Comparison of ENCODE assay signal across 9 mouse cellular contexts in the genomic region with DNA sequence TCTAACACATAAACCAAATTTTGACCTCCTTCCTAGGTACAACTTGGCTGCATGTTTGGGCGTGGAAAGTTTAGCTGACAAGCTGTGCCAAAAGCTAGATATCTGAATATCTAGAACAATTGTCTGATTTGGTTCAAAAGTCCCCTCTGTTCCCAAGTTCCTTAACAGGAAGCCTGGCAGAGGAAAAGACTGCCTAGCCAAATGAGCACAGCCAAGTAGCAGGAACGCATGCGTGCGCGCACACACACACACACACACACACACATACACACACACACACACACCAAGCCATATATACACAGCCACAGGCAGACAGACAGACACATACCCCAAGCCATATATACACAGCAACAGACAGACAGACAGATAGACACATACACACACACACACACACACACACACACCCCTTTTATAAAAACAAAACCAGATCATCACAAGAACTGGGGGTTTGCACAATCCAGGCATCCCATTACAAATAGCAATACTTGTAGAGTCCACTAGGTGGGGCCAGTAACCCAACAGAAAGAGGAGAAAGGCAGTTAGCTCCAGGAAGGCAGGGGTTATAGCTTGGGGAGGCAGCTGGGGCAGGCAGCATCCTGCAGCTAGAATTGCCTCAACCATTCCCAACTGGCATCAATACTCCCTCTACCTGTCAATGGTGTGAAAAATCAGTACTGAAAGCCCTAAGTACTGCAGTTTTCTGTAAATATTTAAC.
DNase-seq lines count a peak whose midpoint lies in the region; ATAC-seq and TF ChIP-seq lines count a peak whose summit lies in the region.
"Had no signal": no experiment of that assay in that cellular context is flagged by ENCODE, and none has a peak within 500 bp of the region (broad histone marks: within the 10 kb centered on the region; RNA-seq: fewer than 3 reads in every experiment).

No protein-coding gene starts in this region.

- peak; percentile 81 for DNase-seq in kidney, adult 2 months
- DNase-seq in ES-CJ7 (ENCODE audit: low read depth, low spot score), result peak; percentile 57
- peak; percentile 76 for DNase-seq in cerebellum, adult 9-10 months
- peak; percentile 70 to 76 for DNase-seq in layer of hippocampus, postnatal 10 days (ENCODE audit: low spot score in 2 of 2)
- peak; percentile 87 for DNase-seq in midbrain, embryonic 14.5 days
- DNase-seq in thymus, postnatal 25 days, result peak; percentile 67

- TF ChIP-seq CTCF in kidney, adult 2 months (conservative IDR thresholded peaks at IDR 0.05; ENCODE audit: insufficient read depth, insufficient read length, low read depth, low read length), result peak; percentile 58

- no peaks in the 10 kb centered on the region for H3K27me3 ChIP-seq in kidney, adult 2 months (replicated peaks; ENCODE audit: control insufficient read depth, insufficient read depth, low read length)
- no peaks in the 10 kb centered on the region for H3K27me3 ChIP-seq in kidney, embryonic 14.5 days (ENCODE audit: control insufficient read depth, insufficient read depth, low read length)
- H3K27me3 ChIP-seq in heart, embryonic 15.5 days, result no peaks in the 10 kb centered on the region
- H3K27me3 ChIP-seq in midbrain, embryonic 14.5 days (ENCODE audit: control insufficient read depth, insufficient read depth, low read length), result no peaks in the 10 kb centered on the region
- H3K27me3 ChIP-seq: embryonic facial prominence, embryonic 15.5 days had no signal

- ATAC-seq in kidney, embryonic 14.5 days (ENCODE audit: low FRiP score, low TSS enrichment), result no peak
- ATAC-seq in heart, embryonic 15.5 days (replicated peaks; ENCODE audit: insufficient number of reproducible peaks, insufficient read depth, low FRiP score, low read depth), result 0 out of 2 replicates have a peak, but pooled peaks have one; percentile 33
- no peak for ATAC-seq in midbrain, embryonic 14.5 days (ENCODE audit: low FRiP score, low TSS enrichment)

- no peak overlapping the region for H3K4me3 ChIP-seq in kidney, adult 2 months (ENCODE audit: insufficient read depth, low read depth, low read length)
- no peak overlapping the region for H3K4me3 ChIP-seq in kidney, embryonic 14.5 days (ENCODE audit: low read length)
- H3K4me3 ChIP-seq in heart, embryonic 15.5 days, result no peak overlapping the region
- H3K4me3 ChIP-seq in midbrain, embryonic 14.5 days (replicated peaks; ENCODE audit: low read depth, low read length), result no peak overlapping the region
- H3K4me3 ChIP-seq: embryonic facial prominence, embryonic 15.5 days had no signal

- H3K4me2 ChIP-seq in kidney, embryonic 14.5 days (replicated peaks; ENCODE audit: low read depth, low read length), result no peak overlapping the region
- no peak overlapping the region for H3K4me2 ChIP-seq in heart, embryonic 15.5 days
- H3K4me2 ChIP-seq in midbrain, embryonic 14.5 days (ENCODE audit: low read length), result no peak overlapping the region
- H3K4me2 ChIP-seq: embryonic facial prominence, embryonic 15.5 days had no signal

- TF ChIP-seq POLR2A in kidney, adult 2 months (IDR thresholded peaks at IDR 0.05; ENCODE audit: low read depth, low read length), result no peak

- H3K36me3 ChIP-seq in kidney, adult 2 months (ENCODE audit: control insufficient read depth, insufficient read depth, low read length), result no peaks in the 10 kb centered on the region
- H3K36me3 ChIP-seq in kidney, embryonic 14.5 days (ENCODE audit: control insufficient read depth, insufficient read depth, low read length), result peaks cover 18% of the 10 kb centered on the region; the same call in 1 of the 2 replicates
- no peaks in the 10 kb centered on the region for H3K36me3 ChIP-seq in heart, embryonic 15.5 days
- no peaks in the 10 kb centered on the region for H3K36me3 ChIP-seq in midbrain, embryonic 14.5 days (ENCODE audit: control insufficient read depth, insufficient read depth, low read length)
- H3K36me3 ChIP-seq: embryonic facial prominence, embryonic 15.5 days had no signal

- WGBS in kidney, adult 2 months, result 68% methylated on average over 5 of the region's 5 CpGs
- whole genome bisulfite sequencing in kidney, embryonic 14.5 days, result 93% methylated on average over 5 of the region's 5 CpGs
- WGBS in heart, embryonic 15.5 days, result 73% methylated on average over 5 of the region's 5 CpGs
- WGBS in midbrain, embryonic 14.5 days, result 86% methylated on average over 5 of the region's 5 CpGs

- H3K4me1 ChIP-seq in kidney, adult 2 months (ENCODE audit: control insufficient read depth, insufficient read depth, low read length), result 0 out of 2 replicates have a peak, but pooled peaks cover 2% of the 10 kb centered on the region
- 0 out of 2 replicates have a peak, but pooled peaks cover 11% of the 10 kb centered on the region for H3K4me1 ChIP-seq in kidney, embryonic 14.5 days (ENCODE audit: control insufficient read depth, insufficient read depth, low read length)
- peaks cover 35% of the 10 kb centered on the region for H3K4me1 ChIP-seq in heart, embryonic 15.5 days (replicated peaks)
- H3K4me1 ChIP-seq in midbrain, embryonic 14.5 days (ENCODE audit: control insufficient read depth, insufficient read depth, low read length), result peaks cover 35% of the 10 kb centered on the region

- no peaks in the 10 kb centered on the region for H3K9me3 ChIP-seq in kidney, embryonic 14.5 days (ENCODE audit: control insufficient read depth, low read length)
- H3K9me3 ChIP-seq in heart, embryonic 15.5 days (replicated peaks), result no peaks in the 10 kb centered on the region
- no peaks in the 10 kb centered on the region for H3K9me3 ChIP-seq in midbrain, embryonic 14.5 days (ENCODE audit: control insufficient read depth, low read length)
- H3K9me3 ChIP-seq: embryonic facial prominence, embryonic 15.5 days had no signal

- H3K27ac ChIP-seq in kidney, adult 2 months (ENCODE audit: insufficient read depth, low read depth, low read length), result peak overlapping the region; percentile 75
- no peak overlapping the region for H3K27ac ChIP-seq in kidney, embryonic 14.5 days (ENCODE audit: low read depth, low read length)
- no peak overlapping the region for H3K27ac ChIP-seq in heart, embryonic 15.5 days
- peak overlapping the region; percentile 89 for H3K27ac ChIP-seq in midbrain, embryonic 14.5 days (replicated peaks; ENCODE audit: low read depth, low read length)
- H3K27ac ChIP-seq: embryonic facial prominence, embryonic 15.5 days had no signal

- H3K9ac ChIP-seq in kidney, embryonic 14.5 days (ENCODE audit: low read depth, low read length), result no peak overlapping the region
- no peak overlapping the region for H3K9ac ChIP-seq in heart, embryonic 15.5 days
- no peak overlapping the region for H3K9ac ChIP-seq in midbrain, embryonic 14.5 days (replicated peaks; ENCODE audit: low read length)
- H3K9ac ChIP-seq: embryonic facial prominence, embryonic 15.5 days had no signal

Comparison
In these comparisons a context has a peak if more than half of its experiments do, and no peak if none do; other contexts are left out.
1. H3K27ac ChIP-seq: peak in kidney, adult 2 months (single experiment) and midbrain, embryonic 14.5 days (single experiment); none in kidney, embryonic 14.5 days (single experiment) and heart, embryonic 15.5 days (single experiment).
2. Peak in every context shown above with its lines, with median percentiles within 50 percentile points of each other: DNase-seq.